Mouse (Mus musculus) cortical plate, adult 2 months (tissue): ENCODE data around the gene Jtb.

Source experiments
- CTCF ChIP-seq: fragments of 200-500 bp; IDR thresholded peaks from 2 replicates; pipeline ENCODE4 v1.5.1; 2011; ENCODE audit warnings: mild to moderate bottlenecking, control low read depth, low read length; ENCODE audit not compliant: insufficient read depth; ENCODE audit errors: extremely low read depth
- POLR2A ChIP-seq: fragments of 200-500 bp; IDR thresholded peaks from 2 replicates; pipeline ENCODE4 v1.6.1; 2011; ENCODE audit warnings: mild to moderate bottlenecking, low read length, control low read depth; ENCODE audit not compliant: insufficient read depth; ENCODE audit errors: extremely low read depth

DNA sequence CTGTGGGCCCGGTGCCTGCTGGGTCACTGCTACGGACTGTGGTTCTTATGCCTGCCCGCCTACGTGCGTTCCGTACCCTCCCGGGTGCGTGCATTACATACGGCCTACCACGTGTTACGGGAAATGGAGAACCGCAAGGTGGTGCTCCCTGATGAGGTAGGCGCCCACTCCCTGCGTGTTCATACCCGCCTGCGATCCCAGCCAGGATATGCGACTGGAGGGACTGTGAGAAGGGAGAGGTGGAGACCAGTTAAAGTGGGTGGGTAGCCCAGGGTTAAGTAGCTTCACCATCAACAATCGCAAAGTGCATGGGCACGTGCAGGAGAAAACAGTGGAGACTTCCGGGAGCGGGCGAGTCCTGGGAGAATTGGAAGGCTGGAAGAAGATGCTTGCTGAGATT lies 42.5 kb downstream of the Jtb start:
- TF ChIP-seq CTCF = no peak
- no peak for TF ChIP-seq POLR2A
